Mouse (Mus musculus) B cell, adult 2 months (primary cell): ENCODE data around the gene Trpt1.

Source experiments
- DNase-seq, 2 experiments: peaks; one replicate each; pipeline ENCODE4 v3.0.0; 2022

Gene Trpt1

GRCm38 (mm10) chr19:6994489-6994888, 1.4 kb upstream of the Trpt1 start:
- no peak for DNase-seq

GRCm38 (mm10) chr19:6995255-6995991, 508 bp upstream of the Trpt1 start:
- DNase-seq, result no peak

- no peak for DNase-seq
Observed at GRCm38 (mm10) chr19:6997721-6998290, 1.9 kb downstream of the Trpt1 start.

GRCm38 (mm10) chr19:6999360-7000063, 3.6 kb downstream of the Trpt1 start:
- no peak for DNase-seq

- no peak for DNase-seq
Observed at GRCm38 (mm10) chr19:7006892-7007593, 11.1 kb downstream of the Trpt1 start.

- DNase-seq, result no peak
Observed at GRCm38 (mm10) chr19:7012426-7012825, 16.5 kb downstream of the Trpt1 start.

- DNase-seq, result no peak
Observed at GRCm38 (mm10) chr19:7013984-7014383, 18.1 kb downstream of the Trpt1 start.

GRCm38 (mm10) chr19:7014481-7015135, 18.7 kb downstream of the Trpt1 start:
- no peak for DNase-seq

- peak; percentile 63 to 72 for DNase-seq
Observed at GRCm38 (mm10) chr19:7017541-7018457, 21.9 kb downstream of the Trpt1 start.

GRCm38 (mm10) chr19:7018546-7018945, 22.6 kb downstream of the Trpt1 start:
- peak in 1 of 2 experiments; percentile 32 for DNase-seq

GRCm38 (mm10) chr19:7019191-7019590, 23.3 kb downstream of the Trpt1 start, which contains the start of gene Fermt3:
Gene Fermt3 (minus strand): TSS chr19:7019469.
- DNase-seq, result peak; percentile 76

- peak; percentile 71 to 73 for DNase-seq
Observed at GRCm38 (mm10) chr19:7020224-7020641, 24.3 kb downstream of the Trpt1 start.

GRCm38 (mm10) chr19:7029531-7029930, 33.6 kb downstream of the Trpt1 start:
- no peak for DNase-seq

- DNase-seq, result no peak
Observed at GRCm38 (mm10) chr19:7034006-7034405, 38.1 kb downstream of the Trpt1 start.

- DNase-seq, result peak; percentile 62 to 66
Observed at GRCm38 (mm10) chr19:7039088-7039720, 43.3 kb downstream of the Trpt1 start.

- peak; percentile 93 to 96 for DNase-seq
Observed at GRCm38 (mm10) chr19:7039841-7040636, 44.1 kb downstream of the Trpt1 start, which contains the start of gene Stip1. Gene Stip1 (minus strand): TSS chr19:7039967.

- no peak for DNase-seq
Observed at GRCm38 (mm10) chr19:7040637-7041130, 44.8 kb downstream of the Trpt1 start.

- no peak for DNase-seq
Observed at GRCm38 (mm10) chr19:7041171-7041570, 45.2 kb downstream of the Trpt1 start.

GRCm38 (mm10) chr19:7044279-7044678, 48.3 kb downstream of the Trpt1 start:
- DNase-seq, result no peak

- no peak for DNase-seq
Observed at GRCm38 (mm10) chr19:7044706-7045105, 48.8 kb downstream of the Trpt1 start.
